Mouse (Mus musculus) E14TG2a.4 (cell line): Measurements from ENCODE around the gene Sstr2.

Experiments used
- CTCF ChIP-seq: conservative IDR thresholded peaks from 2 replicates; pipeline ENCODE4 v1.5.1; 2014; ENCODE audit warnings: low read length
- POU5F1 ChIP-seq: IDR thresholded peaks from 2 replicates; pipeline ENCODE4 v1.6.1; 2014; ENCODE audit warnings: low read length, borderline replicate concordance

GRCm38 (mm10) chr11:113674595-113674994 is 55.5 kb downstream of the Sstr2 start:
- TF ChIP-seq CTCF (no peak), POU5F1 (no peak)
